Mouse (Mus musculus) lung, adult 2 months (tissue): ENCODE data around the gene Palmd.

Source experiments
- CTCF ChIP-seq: fragments of 200-500 bp; IDR thresholded peaks from 2 replicates; pipeline ENCODE4 v1.5.1; 2011; ENCODE audit warnings: mild to moderate bottlenecking, low read length, control low read depth; ENCODE audit not compliant: insufficient read depth
- POLR2A ChIP-seq: fragments of 200-500 bp; IDR thresholded peaks from 2 replicates; pipeline ENCODE4 v1.6.1; 2011; ENCODE audit warnings: low read depth, mild to moderate bottlenecking, control low read depth, low read length, borderline replicate concordance; ENCODE audit errors: extremely low read depth

- TF ChIP-seq CTCF (no peak), POLR2A (no peak)
These were observed 13.7 kb downstream of the Palmd start for GRCm38 (mm10) chr3:116955061-116955460.
